Mouse (Mus musculus) embryonic fibroblast, embryonic 13.5 days (primary cell): ENCODE measurements around the gene Gm15107. TPM values are rescaled to one million over a fixed set of nuclear protein-coding genes. Genes with fewer than 3 reads are reported as not detected.
"Not testable (repeated sequence)": the region's sequence is repeated elsewhere in the genome, so short reads cannot be mapped to it uniquely, and the experiment has no call there.

Experiments
- H3K27ac ChIP-seq: 2 replicates; pipeline ENCODE4 v1.5.1; 2012; ENCODE audit warnings: low read length, control low read depth, inconsistent platforms; ENCODE audit not compliant: insufficient read depth
- H3K4me1 ChIP-seq: 2 replicates; pipeline ENCODE4 v1.6.1; 2011; ENCODE audit warnings: low read length; ENCODE audit not compliant: control insufficient read depth, insufficient read depth
- H3K4me3 ChIP-seq: 2 replicates; pipeline ENCODE4 v1.5.1; 2011; ENCODE audit warnings: mild to moderate bottlenecking, control low read depth, low read length; ENCODE audit not compliant: insufficient read depth
- polyA plus RNA-seq: library from polyadenylated mRNA; stranded (reverse); fragments of >200 nt; gene quantifications from 2 replicates; pipeline ENCODE4 v1.2.4, GENCODE M21; 2011; ENCODE audit warnings: low read depth; ENCODE audit not compliant: missing spikeins, insufficient read length

The Gm15107 gene
- polyA plus RNA-seq, result not detected in 2 replicates

GRCm38 (mm10) chrX:148180424-148180823 is at the start of gene Gm15107:
Gm15107 (plus strand) TSS chrX:148180724.
- H3K4me1 ChIP-seq, H3K4me3 ChIP-seq, H3K27ac ChIP-seq: not testable (repeated sequence)

Other genes with a start within 250 kb of the Gm15107 start
- gene Gm15080, start 187.7 kb upstream of the Gm15107 start, polyA plus RNA-seq, result not detected in 2 replicates